20 mouse cellular contexts compared by ENCODE assay signal in genomic region chr3:153917200-153917599, GRCm38 (mm10). TPM values are rescaled to one million over a fixed set of nuclear protein-coding genes. Genes with fewer than 3 reads are reported as not detected.
DNase-seq lines count a peak whose midpoint lies in the region; ATAC-seq and TF ChIP-seq lines count a peak whose summit lies in the region.
"Had no signal": no experiment of that assay in that cellular context is flagged by ENCODE, and none has a peak within 500 bp of the region (broad histone marks: within the 10 kb centered on the region; RNA-seq: fewer than 3 reads in every experiment).

No protein-coding gene starts in this region.

- ATAC-seq in kidney, embryonic 15.5 days (replicated peaks; ENCODE audit: low FRiP score) = no peak
- peak; percentile 23 for ATAC-seq in Patski
- ATAC-seq: activated CD4-positive, CD25-positive, alpha-beta regulatory T cell, adult 4 months; forebrain, embryonic 16.5 days; intestine, postnatal 0 days had no signal

- TF ChIP-seq RAD21 in CH12.LX (IDR thresholded peaks at IDR 0.05; ENCODE audit: low read depth, low read length) = no peak

- peaks cover 12% of the 10 kb centered on the region; the same call in 1 of the 2 replicates for H3K36me3 ChIP-seq in kidney, embryonic 15.5 days
- H3K36me3 ChIP-seq in kidney, adult 2 months (ENCODE audit: control insufficient read depth, insufficient read depth, low read length) = peaks cover 3% of the 10 kb centered on the region
- peaks cover 12 to 26% of the 10 kb centered on the region in 2 experiments for H3K36me3 ChIP-seq in CH12.LX (replicated peaks in 1 of 2; ENCODE audit: control insufficient read depth in 1 of 2, insufficient read depth in 1 of 2, low read length in 1 of 2)
- H3K36me3 ChIP-seq: neural tube, embryonic 15.5 days had no signal

- intact Hi-C loops in left cerebral cortex, postnatal 36 days (cut with DNase I) = no loop called here

- H3K9ac ChIP-seq in kidney, embryonic 15.5 days = no peak overlapping the region
- peak overlapping the region; percentile 15; the same call in 1 of the 2 replicates for H3K9ac ChIP-seq in CH12.LX (ENCODE audit: insufficient read depth, low read depth)
- H3K9ac ChIP-seq: embryonic facial prominence, embryonic 15.5 days; heart, embryonic 12.5 days; hindbrain, embryonic 12.5 days; neural tube, embryonic 15.5 days had no signal

- WGBS in kidney, embryonic 15.5 days = 3% methylated on average over 1 of the region's 1 CpGs
- 3% methylated on average over 1 of the region's 1 CpGs for WGBS in kidney, adult 2 months

- CTCF ChIA-PET in Patski (lab: Charles Lee) = interaction anchor here (1.1 to 4.6 kb wide), 2 partner anchors 12 to 25 kb away, joined by 3 to 12 read pairs; no protein-coding TSS in a partner anchor

- TF ChIP-seq CTCF in kidney, adult 2 months (conservative IDR thresholded peaks at IDR 0.05; ENCODE audit: insufficient read depth, insufficient read length, low read depth, low read length) = no peak
- no peak for TF ChIP-seq CTCF in CH12.LX (conservative IDR thresholded peaks at IDR 0.05 in 1 of 2, IDR thresholded peaks at IDR 0.05 in 1 of 2; ENCODE audit: low read depth in 2 of 2, low read length in 2 of 2)
- TF ChIP-seq CTCF in Patski (IDR thresholded peaks at IDR 0.05) = no peak
- no peak for TF ChIP-seq CTCF in embryonic fibroblast, embryonic 13.5 days (IDR thresholded peaks at IDR 0.05; ENCODE audit: borderline replicate concordance, insufficient read depth, low read length)

- POLR2A ChIA-PET in Patski (lab: Charles Lee) = interaction anchor here (0.6 kb wide), 1 partner anchor 45 kb away, joined by 3 read pairs; no protein-coding TSS in a partner anchor

- H3K27me3 ChIP-seq in kidney, embryonic 15.5 days = no peaks in the 10 kb centered on the region
- no peaks in the 10 kb centered on the region for H3K27me3 ChIP-seq in kidney, adult 2 months (replicated peaks; ENCODE audit: control insufficient read depth, insufficient read depth, low read length)
- H3K27me3 ChIP-seq in CH12.LX (replicated peaks) (no peaks in the 10 kb centered on the region), Patski (no peaks in the 10 kb centered on the region)
- H3K27me3 ChIP-seq: embryonic facial prominence, embryonic 15.5 days; heart, embryonic 12.5 days; hindbrain, embryonic 12.5 days; neural tube, embryonic 15.5 days had no signal

- no peak for TF ChIP-seq EP300 in CH12.LX (IDR thresholded peaks at IDR 0.05; ENCODE audit: low read length)

- no peak for DNase-seq in kidney, adult 2 months
- no peak for DNase-seq in CH12.LX (ENCODE audit: extremely low read depth)
- peak; percentile 62 for DNase-seq in Patski (ENCODE audit: low read depth, low spot score)
- no peak for DNase-seq in heart, adult 18-20 months
- DNase-seq in left cerebral cortex, postnatal 36 days (ENCODE audit: low spot score in 2 of 2) = no peak
- DNase-seq: cerebellum, adult 9-11 months; kidney, postnatal 4 days; liver; lung, adult 2 months had no signal

- no peak for TF ChIP-seq POLR2A in kidney, adult 2 months (IDR thresholded peaks at IDR 0.05; ENCODE audit: low read depth, low read length)
- no peak for TF ChIP-seq POLR2A in CH12.LX (IDR thresholded peaks at IDR 0.05; ENCODE audit: low read depth, low read length)
- no peak for TF ChIP-seq POLR2A in embryonic fibroblast, embryonic 13.5 days (IDR thresholded peaks at IDR 0.05; ENCODE audit: low read depth, low read length)

- dilution Hi-C loops in CH12.LX (cut with MboI; ENCODE audit: extremely low pct_ligation_motif_present, extremely low pct_unique_long_range_greater_than_20kb, low sequenced_read_pairs) = no loop called here

- peak overlapping the region; percentile 27; the same call in 1 of the 2 replicates for H3K27ac ChIP-seq in kidney, embryonic 15.5 days
- H3K27ac ChIP-seq in kidney, adult 2 months (ENCODE audit: insufficient read depth, low read depth, low read length) = no peak overlapping the region
- no peak overlapping the region for H3K27ac ChIP-seq in CH12.LX (ENCODE audit: insufficient read depth, low read depth)
- H3K27ac ChIP-seq in embryonic fibroblast, embryonic 13.5 days (ENCODE audit: insufficient read depth, low read length) = 0 out of 2 replicates have a peak overlapping the region, but pooled peaks have one; percentile 23
- H3K27ac ChIP-seq: embryonic facial prominence, embryonic 15.5 days; hindbrain, embryonic 12.5 days; left cerebral cortex, adult 2 months; neural tube, embryonic 15.5 days had no signal

- peaks cover 5% of the 10 kb centered on the region for H3K79me2 ChIP-seq in CH12.LX (replicated peaks; ENCODE audit: control insufficient read depth, extremely low read depth, insufficient read depth, poor library complexity, severe bottlenecking)

- in situ Hi-C loops in CH12.LX (cut with MboI; ENCODE audit: low pct_ligation_motif_present, low pct_unique_long_range_greater_than_20kb, low sequenced_read_pairs) = no loop called here
- in situ Hi-C loops in Patski (cut with MboI; ENCODE audit: low pct_unique_long_range_greater_than_20kb) = loop anchor here (25.0 kb wide), 2 partner anchors 1170 to 1555 kb away; partner anchors contain the start of genes Fpgt and Lrriq3

- no peak overlapping the region for H3K4me3 ChIP-seq in kidney, embryonic 15.5 days (replicated peaks)
- no peak overlapping the region for H3K4me3 ChIP-seq in kidney, adult 2 months (ENCODE audit: insufficient read depth, low read depth, low read length)
- no peak overlapping the region for H3K4me3 ChIP-seq in CH12.LX (replicated peaks in 1 of 3; ENCODE audit: low read depth in 2 of 3, low read length in 2 of 3, poor library complexity in 1 of 3)
- no peak overlapping the region for H3K4me3 ChIP-seq in embryonic fibroblast, embryonic 13.5 days (ENCODE audit: insufficient read depth, low read length)
- H3K4me3 ChIP-seq: embryonic facial prominence, embryonic 15.5 days; heart, embryonic 12.5 days; hindbrain, embryonic 12.5 days; left cerebral cortex, adult 2 months; neural tube, embryonic 15.5 days had no signal

- H3K4me2 ChIP-seq in kidney, embryonic 15.5 days = no peak overlapping the region
- no peak overlapping the region for H3K4me2 ChIP-seq in CH12.LX (ENCODE audit: insufficient read depth, low read depth, poor library complexity, severe bottlenecking)
- H3K4me2 ChIP-seq: embryonic facial prominence, embryonic 15.5 days; heart, embryonic 12.5 days; hindbrain, embryonic 12.5 days; neural tube, embryonic 15.5 days had no signal

- H3K4me1 ChIP-seq in kidney, embryonic 15.5 days = peaks cover 13% of the 10 kb centered on the region
- peaks cover 10% of the 10 kb centered on the region for H3K4me1 ChIP-seq in kidney, adult 2 months (ENCODE audit: control insufficient read depth, insufficient read depth, low read length)
- H3K4me1 ChIP-seq in CH12.LX (ENCODE audit: control insufficient read depth in 1 of 2, insufficient read depth in 2 of 2) = peaks cover 6 to 24% of the 10 kb centered on the region in 2 experiments
- peaks cover 4% of the 10 kb centered on the region; the same call in 1 of the 2 replicates for H3K4me1 ChIP-seq in embryonic fibroblast, embryonic 13.5 days (ENCODE audit: control insufficient read depth, insufficient read depth, low read length)
- H3K4me1 ChIP-seq: embryonic facial prominence, embryonic 15.5 days had no signal

- no peaks in the 10 kb centered on the region for H3K9me3 ChIP-seq in kidney, embryonic 15.5 days (replicated peaks)
- no peaks in the 10 kb centered on the region for H3K9me3 ChIP-seq in CH12.LX (replicated peaks; ENCODE audit: low read length)
- H3K9me3 ChIP-seq: embryonic facial prominence, embryonic 15.5 days; heart, embryonic 12.5 days; hindbrain, embryonic 12.5 days; neural tube, embryonic 15.5 days had no signal

TF ChIP-seq in CH12.LX, 34 proteins besides CTCF, POLR2A, EP300 and RAD21 (continues in another document):
- TF ChIP-seq CHD2 (IDR thresholded peaks at IDR 0.05; ENCODE audit: low read length) = peak; percentile 33; the same call in 1 of the 2 replicates

RNA-seq across cellular contexts. Expression of gene Rabggtb, which starts 4.4 kb away (rescaled TPM):
- polyA plus RNA-seq in kidney, embryonic 15.5 days (2015; fragmentation: Nextera tagmentation; extraction: Ambion mirVana) = 50.3 and 56.1 TPM in 2 replicates
- 45.7 and 50.9 TPM in 2 replicates for polyA plus RNA-seq in kidney, adult 2 months (2012; rRNA removed)
- 223 and 255 TPM in 2 replicates for total RNA-seq in CH12.LX (2012; rRNA removed)
- 316 and 370 TPM in 2 replicates for total RNA-seq in CH12.LX (2014; rRNA removed)
- polyA plus RNA-seq in CH12.LX (2012; ENCODE audit: insufficient read length, low read depth) = 243 and 256 TPM in 2 replicates
- polyA plus RNA-seq in Patski (2021) = 219 TPM
- 66.8 and 71.9 TPM in 2 replicates for polyA plus RNA-seq in embryonic fibroblast, embryonic 13.5 days (2011; ENCODE audit: insufficient read length, low read depth, missing spikeins)
- total RNA-seq in heart, adult 18-20 months (2021) = 10 to 100 TPM; 91.9 to 99.4 TPM
- total RNA-seq in left cerebral cortex, postnatal 36 days (2021) = 10 to 100 TPM; 59.9 to 61.2 TPM

RNA-seq across cellular contexts. Expression of gene Msh4, which starts 11.3 kb away (rescaled TPM):
- 0.06 and 0.14 TPM in 2 replicates for polyA plus RNA-seq in kidney, embryonic 15.5 days (2015; fragmentation: Nextera tagmentation; extraction: Ambion mirVana)
- polyA plus RNA-seq in kidney, adult 2 months (2012; rRNA removed) = 0.04 and 0.06 TPM in 2 replicates
- total RNA-seq in CH12.LX (2012; rRNA removed) (0.42 and 0.67 TPM in 2 replicates), CH12.LX (2014; rRNA removed) (0.16 and 0.41 TPM in 2 replicates)
- polyA plus RNA-seq in CH12.LX (2012; ENCODE audit: insufficient read length, low read depth) (0.14 and 0.34 TPM in 2 replicates), Patski (2021) (0.03 TPM)
- 0.27 and 0.32 TPM in 2 replicates for polyA plus RNA-seq in embryonic fibroblast, embryonic 13.5 days (2011; ENCODE audit: insufficient read length, low read depth, missing spikeins)
- under 1 TPM in 1 of 2 experiments, not detected in 1; 0.08 TPM for total RNA-seq in heart, adult 18-20 months (2021)
- under 1 TPM; 0.12 to 0.48 TPM for total RNA-seq in left cerebral cortex, postnatal 36 days (2021)

RNA-seq across cellular contexts. Expression of gene Acadm, which starts 27.2 kb away (rescaled TPM):
- polyA plus RNA-seq in kidney, embryonic 15.5 days (2015; fragmentation: Nextera tagmentation; extraction: Ambion mirVana) = 113 and 122 TPM in 2 replicates
- 383 and 404 TPM in 2 replicates for polyA plus RNA-seq in kidney, adult 2 months (2012; rRNA removed)
- total RNA-seq in CH12.LX (2012; rRNA removed) = 78.5 and 111 TPM in 2 replicates
- 224 and 249 TPM in 2 replicates for total RNA-seq in CH12.LX (2014; rRNA removed)
- 199 and 240 TPM in 2 replicates for polyA plus RNA-seq in CH12.LX (2012; ENCODE audit: insufficient read length, low read depth)
- polyA plus RNA-seq in Patski (2021) = 240 TPM
- 54.6 and 62.2 TPM in 2 replicates for polyA plus RNA-seq in embryonic fibroblast, embryonic 13.5 days (2011; ENCODE audit: insufficient read length, low read depth, missing spikeins)
- total RNA-seq in heart, adult 18-20 months (2021) = 1,000 to 10,000 TPM; 1,411 to 1,781 TPM
- 10 to 100 TPM; 36.4 to 41.6 TPM for total RNA-seq in left cerebral cortex, postnatal 36 days (2021)

RNA-seq across cellular contexts. Expression of gene Slc44a5, which starts 56.0 kb away (rescaled TPM):
- polyA plus RNA-seq in kidney, embryonic 15.5 days (2015; fragmentation: Nextera tagmentation; extraction: Ambion mirVana) = 0.50 and 0.58 TPM in 2 replicates
- polyA plus RNA-seq in kidney, adult 2 months (2012; rRNA removed) = 0.03 TPM in 1 of 2 replicates, not detected in the other
- total RNA-seq in CH12.LX (2012; rRNA removed) (not detected in 2 replicates), CH12.LX (2014; rRNA removed) (not detected in 2 replicates)
- polyA plus RNA-seq in CH12.LX (2012; ENCODE audit: insufficient read length, low read depth) (not detected in 2 replicates), Patski (2021) (5.0 TPM)
- polyA plus RNA-seq in embryonic fibroblast, embryonic 13.5 days (2011; ENCODE audit: insufficient read length, low read depth, missing spikeins) = 0.13 and 0.35 TPM in 2 replicates
- under 1 TPM; 0.13 to 0.17 TPM for total RNA-seq in heart, adult 18-20 months (2021)
- 1 to 10 TPM; 8.2 to 9.6 TPM for total RNA-seq in left cerebral cortex, postnatal 36 days (2021)
- total RNA-seq: megakaryocyte progenitor cell, adult 5-6 weeks had no signal
- polyA plus RNA-seq: activated CD4-positive, CD25-positive, alpha-beta regulatory T cell, adult 4 months; lung, adult 2 months had no signal

Comparison
In these comparisons a context has a peak if more than half of its experiments do, and no peak if none do; other contexts are left out.
1. H3K27ac ChIP-seq: peak in kidney, embryonic 15.5 days (single experiment) and embryonic fibroblast, embryonic 13.5 days (single experiment); none in kidney, adult 2 months (single experiment) and CH12.LX (single experiment).